Mouse (Mus musculus): ENCODE data around the gene Spindoc.

GRCm38 (mm10) chr19:7349993-7350392 is 32.8 kb downstream of the Spindoc start:
- TF ChIP-seq POLR2A (IDR thresholded peaks at IDR 0.05; ENCODE audit: insufficient read depth, low read length), result no peak
- no peak for TF ChIP-seq CTCF (IDR thresholded peaks at IDR 0.05; ENCODE audit: low read depth, low read length)
- no peak for TF ChIP-seq EP300 (IDR thresholded peaks at IDR 0.05; ENCODE audit: insufficient read depth, low read depth, low read length)
